Mouse (Mus musculus): ENCODE measurements around the gene Spon1. TPM values are rescaled to one million over a fixed set of nuclear protein-coding genes. Genes with fewer than 3 reads are reported as not detected.

Gene Spon1
- total RNA-seq, 2 experiments from 2014 or later, result 3.0 to 6.6 TPM

DNA sequence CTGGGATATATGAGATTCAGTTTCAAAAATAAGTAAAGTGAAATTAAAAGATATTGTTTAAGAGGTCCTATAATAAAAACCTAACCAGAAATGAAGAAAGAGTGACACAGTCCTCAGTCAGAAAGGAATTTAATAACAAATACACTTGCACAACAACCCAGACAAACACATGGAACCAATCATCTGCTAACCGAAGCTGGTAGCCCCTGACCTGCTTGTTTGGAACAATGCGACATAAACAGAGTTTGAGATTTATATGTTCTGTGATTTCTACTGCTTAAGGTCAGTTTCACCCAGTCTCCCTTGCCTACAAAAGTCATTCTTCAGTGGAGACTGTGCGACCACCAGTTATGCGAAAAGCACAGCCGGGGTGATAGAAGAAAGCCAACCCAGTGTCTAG, 138.1 kb downstream of the Spon1 start:
- DNase-seq, result no peak

DNA sequence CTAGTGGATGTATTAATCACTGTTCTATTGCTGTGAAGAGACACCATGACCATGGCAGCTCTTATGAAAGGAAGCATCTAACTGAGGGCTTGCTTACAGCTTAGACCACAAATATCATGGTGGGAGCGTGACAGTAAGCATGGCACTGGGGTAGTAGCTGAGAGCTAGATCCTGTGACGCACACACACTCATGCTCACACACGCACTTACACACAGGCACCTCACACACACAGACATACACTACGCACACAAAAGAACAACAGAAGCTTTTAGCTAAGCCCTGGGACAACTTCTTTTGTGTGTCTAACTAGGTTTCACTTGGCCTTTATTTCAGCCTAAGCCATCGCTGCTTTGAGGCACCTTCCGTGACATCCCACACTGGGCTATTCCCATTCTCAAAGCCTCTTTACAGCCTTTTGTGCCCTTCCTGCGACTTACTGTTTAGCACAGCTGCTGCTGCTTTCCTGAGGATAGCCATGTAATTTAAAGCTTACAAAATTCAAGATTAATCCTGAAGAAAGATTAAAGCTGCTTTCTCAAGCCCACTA, 138.6 kb downstream of the Spon1 start:
- DNase-seq, result no peak

- peak; percentile 10 for DNase-seq
Measured at GRCm38 (mm10) chr7:113909161-113909825, 143.5 kb downstream of the Spon1 start.

DNA sequence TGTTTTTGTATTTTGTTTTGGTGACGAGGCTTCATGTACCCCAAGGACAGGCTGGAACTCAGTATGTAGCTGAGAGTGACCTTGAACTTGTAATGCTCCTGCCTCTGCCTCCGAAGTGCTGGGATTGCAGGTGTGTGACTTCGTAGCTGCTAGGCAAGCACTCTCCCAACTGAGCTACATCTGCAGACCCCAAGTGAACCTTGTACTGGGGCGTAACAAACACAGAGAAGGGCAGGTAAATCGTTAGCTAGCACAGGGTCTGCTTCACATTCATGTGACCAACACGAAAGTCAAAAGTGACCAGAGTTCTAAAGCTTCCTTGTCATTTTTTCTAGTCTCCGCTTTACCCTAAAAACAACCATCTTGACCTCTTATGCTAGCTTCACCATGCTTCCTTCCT, 145.1 kb downstream of the Spon1 start:
- DNase-seq, result no peak

- DNase-seq, result no peak
Measured at GRCm38 (mm10) chr7:113915936-113916335, 150.1 kb downstream of the Spon1 start.

- DNase-seq, result no peak
Measured at GRCm38 (mm10) chr7:113918916-113919315, 153.1 kb downstream of the Spon1 start.

DNA sequence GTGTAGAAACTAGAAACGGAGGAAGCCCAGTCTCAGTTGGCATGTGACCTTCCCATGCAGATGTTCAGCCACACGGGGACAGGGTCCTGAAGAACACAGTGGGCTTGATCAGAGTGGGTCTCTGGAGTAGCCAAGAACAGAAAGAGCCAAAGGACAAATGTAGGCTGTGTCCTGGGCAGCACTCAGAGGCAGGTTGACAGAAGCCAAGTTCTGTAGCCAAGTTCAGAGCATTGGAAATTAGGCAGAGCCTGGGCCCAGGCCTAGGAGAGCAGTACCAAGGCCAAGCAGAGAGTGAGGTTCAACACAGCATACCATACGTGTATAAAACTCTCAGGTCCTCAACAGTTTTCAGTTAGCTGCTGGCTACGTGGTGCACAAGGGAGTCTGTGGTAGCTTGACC, 153.7 kb downstream of the Spon1 start:
- peak; percentile 23 for DNase-seq

DNA sequence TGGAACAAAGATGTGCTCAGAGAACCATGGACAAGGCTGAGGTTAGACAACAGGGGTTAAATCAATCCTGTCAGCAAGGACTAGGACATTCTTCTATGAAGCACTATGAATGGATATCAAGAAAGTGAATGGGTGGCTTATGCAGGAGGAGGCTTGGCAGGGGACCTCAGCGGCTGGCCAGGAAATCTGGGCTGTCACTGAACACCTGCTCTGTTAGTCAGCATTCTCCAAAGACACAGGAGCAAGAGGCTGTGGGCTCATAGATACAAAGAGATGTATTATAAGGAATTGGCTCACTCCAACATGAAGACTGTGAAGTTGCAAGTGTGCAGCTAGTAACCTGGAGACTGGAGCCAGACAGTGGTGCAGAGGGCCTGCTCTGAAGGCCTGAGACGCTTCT, 154.3 kb downstream of the Spon1 start:
- DNase-seq, result no peak

DNA sequence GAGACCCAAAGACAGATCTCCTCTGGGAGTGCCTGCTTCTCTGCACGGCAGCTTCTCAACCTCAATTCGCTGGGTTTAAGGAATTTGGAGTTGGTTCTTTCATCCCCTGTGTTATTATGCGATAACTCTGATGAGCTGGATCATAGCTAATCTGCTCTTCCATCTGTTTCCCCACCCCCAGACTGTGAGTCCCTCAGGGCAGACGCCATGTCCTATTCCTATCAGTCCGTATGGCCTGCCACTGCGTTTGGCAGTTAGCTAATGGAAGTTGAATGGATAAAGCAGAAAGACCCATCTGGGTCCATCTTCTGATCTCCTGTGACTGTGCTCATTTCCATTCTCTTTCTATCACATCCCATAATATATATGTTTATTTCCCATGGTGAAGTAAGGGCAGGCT, 158.8 kb downstream of the Spon1 start:
- no peak for DNase-seq

DNA sequence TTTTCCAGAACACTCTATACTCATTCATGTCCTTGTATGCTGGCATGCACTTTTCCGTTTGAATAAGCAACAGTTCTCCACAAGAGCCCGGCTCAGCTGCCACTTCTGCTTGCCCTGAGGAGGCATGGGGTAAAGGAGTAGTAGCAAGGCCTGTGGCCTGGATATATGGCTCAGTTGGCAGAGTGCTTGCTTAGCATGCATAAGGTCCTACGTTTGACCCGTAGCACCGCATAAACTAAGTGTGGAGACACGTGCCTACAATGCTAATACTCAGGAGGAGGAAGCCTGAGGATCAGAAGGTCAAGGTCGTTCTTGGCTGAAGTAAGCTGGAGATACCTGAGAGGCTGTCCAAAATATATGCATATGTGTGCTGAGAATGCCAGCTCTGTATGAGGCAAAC, 185.1 kb downstream of the Spon1 start:
- DNase-seq, result no peak

DNA sequence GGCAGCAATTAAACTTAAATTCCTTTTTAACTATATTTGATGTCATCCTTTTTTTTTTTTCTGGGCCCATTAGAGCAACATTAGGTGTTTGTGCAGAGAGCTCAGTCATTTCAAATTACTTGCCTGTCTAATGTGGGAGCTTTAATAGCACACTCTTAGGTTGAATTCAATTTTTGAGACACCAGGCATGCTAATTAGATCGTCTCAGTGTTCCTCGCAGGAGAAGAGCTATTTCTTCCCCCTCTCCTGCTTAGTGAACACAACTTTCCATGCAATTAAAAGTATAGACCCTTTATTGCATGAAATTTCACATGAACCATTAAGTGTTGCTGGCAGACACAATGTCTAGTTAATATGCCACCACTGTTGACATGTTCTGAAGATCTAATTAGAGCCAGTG, 189.6 kb downstream of the Spon1 start:
- DNase-seq, result no peak

- DNase-seq, result no peak
Measured at GRCm38 (mm10) chr7:113960841-113961499, 195.2 kb downstream of the Spon1 start.

- peak; percentile 46 for DNase-seq
Measured at GRCm38 (mm10) chr7:113961500-113961895, 195.7 kb downstream of the Spon1 start.

GRCm38 (mm10) chr7:113962078-113962477, 196.3 kb downstream of the Spon1 start:
- peak; percentile 66 for DNase-seq

- no peak for DNase-seq
Measured at GRCm38 (mm10) chr7:113963766-113964165, 198.0 kb downstream of the Spon1 start.

DNA sequence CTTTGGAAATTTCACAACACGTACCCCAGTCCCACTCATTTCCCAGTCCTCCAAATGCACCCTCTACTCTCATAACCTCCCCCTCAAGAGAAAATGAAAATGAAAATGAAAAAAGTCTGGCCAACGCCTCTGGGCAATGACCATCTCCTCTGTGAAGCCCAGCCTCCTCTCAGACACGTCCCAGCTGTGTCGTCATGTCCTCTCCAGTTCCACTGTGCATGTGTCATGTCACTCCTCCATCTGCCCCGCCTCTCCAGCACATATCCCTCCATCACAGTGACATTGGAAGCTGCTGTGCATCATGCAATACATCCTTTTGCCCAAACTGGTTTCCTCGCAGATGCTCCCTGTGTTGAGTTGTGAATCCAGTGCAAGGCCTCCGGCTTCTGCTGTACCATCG, 199.8 kb downstream of the Spon1 start:
- DNase-seq, result no peak

DNA sequence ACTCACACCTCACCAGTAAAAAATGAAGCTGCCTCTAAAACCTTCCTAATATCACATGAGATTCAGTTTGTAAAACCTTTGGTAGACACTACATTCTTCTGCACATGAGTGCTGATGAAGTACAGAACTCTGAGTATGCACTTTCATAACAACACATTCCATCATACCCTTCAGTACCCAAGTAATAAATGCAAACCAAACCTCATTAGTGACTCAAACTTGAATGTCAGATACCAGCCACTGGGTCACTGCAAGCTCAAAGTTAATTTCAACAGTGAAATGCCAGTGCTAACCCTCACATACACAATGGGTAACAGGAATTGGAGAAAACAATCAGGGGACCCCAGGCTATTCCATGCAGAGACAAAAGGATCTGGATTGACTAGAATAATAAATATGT, 203.4 kb downstream of the Spon1 start:
- no peak for DNase-seq

DNA sequence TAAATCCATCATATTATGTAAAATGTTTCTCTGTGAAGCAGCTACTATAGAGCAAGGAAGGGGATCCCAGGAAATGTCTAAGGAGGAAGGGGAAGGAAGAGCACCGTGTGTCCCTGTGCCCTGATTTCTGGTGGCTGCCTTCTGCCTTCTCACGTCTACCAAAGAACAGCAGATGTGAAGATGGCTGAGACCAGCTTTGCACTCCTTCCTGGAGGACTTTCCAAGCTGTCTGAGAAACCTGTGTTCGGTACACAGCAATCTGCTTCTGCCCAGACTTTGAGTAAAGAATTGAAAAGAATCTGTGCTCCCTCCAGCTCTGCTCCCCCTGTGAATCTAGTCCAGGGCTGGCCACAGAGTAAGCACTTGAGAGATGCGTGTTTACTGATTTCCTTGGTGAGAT, 206.7 kb downstream of the Spon1 start:
- no peak for DNase-seq

- DNase-seq, result no peak
Measured at GRCm38 (mm10) chr7:113986406-113987134, 220.8 kb downstream of the Spon1 start.

DNA sequence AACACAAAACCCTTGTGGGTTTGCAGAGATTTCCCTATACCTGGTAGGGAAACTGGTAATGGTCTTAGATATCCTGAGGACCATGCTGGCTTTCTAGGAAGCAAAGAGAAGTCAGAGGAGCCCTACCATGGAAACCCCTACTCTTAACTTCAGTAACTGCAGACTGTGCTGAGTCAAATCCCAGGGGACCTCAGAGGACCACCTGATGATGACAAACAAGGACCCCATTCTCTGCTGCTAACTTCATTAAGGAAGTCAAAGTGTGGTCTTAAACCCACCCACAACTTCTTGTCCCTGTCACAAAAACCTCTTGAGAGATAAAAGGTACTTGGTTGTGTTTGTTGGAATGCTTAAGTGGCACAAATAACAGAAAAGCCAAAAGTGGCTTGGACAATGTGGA, 222.4 kb downstream of the Spon1 start:
- no peak for DNase-seq

DNA sequence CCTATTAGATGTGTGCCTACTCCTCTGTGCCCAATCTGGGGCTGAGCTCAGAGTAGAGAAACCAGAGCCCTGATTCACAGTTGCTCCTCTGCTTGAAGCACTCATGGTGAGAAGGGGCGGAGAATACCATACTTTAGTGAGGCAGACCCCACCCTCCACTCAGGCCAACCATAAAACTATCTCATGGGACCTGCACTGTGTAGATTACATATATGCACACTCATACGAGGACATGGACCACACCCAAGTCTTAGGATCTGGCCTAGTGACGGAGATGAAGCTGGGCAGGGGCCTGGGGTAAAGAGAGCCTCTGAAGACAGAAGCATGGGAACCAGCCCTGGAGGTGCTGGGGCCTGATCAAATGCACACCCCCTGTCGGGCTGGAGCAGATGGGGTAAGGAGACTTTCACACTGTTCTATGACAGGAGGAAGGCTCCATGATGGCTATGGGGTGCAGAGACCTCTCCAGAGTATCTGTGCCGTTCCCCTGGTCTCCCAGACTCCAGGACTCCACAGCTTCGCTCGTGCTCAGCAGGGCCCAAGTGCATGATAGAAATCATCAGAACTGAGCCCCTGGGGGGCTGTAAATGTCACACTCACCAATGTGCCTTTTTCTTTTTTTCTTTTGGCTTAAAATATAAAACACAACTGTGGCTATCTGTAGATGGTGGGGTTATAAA, 232.0 kb downstream of the Spon1 start:
- no peak for DNase-seq

GRCm38 (mm10) chr7:114004171-114004570, 238.4 kb downstream of the Spon1 start:
- DNase-seq, result no peak

GRCm38 (mm10) chr7:114005499-114005898, 239.7 kb downstream of the Spon1 start:
- no peak for DNase-seq

Measured in gastrocnemius, postnatal 25 days (tissue).